Comparison of ENCODE assay signal across 8 mouse cellular contexts in the genomic region with DNA sequence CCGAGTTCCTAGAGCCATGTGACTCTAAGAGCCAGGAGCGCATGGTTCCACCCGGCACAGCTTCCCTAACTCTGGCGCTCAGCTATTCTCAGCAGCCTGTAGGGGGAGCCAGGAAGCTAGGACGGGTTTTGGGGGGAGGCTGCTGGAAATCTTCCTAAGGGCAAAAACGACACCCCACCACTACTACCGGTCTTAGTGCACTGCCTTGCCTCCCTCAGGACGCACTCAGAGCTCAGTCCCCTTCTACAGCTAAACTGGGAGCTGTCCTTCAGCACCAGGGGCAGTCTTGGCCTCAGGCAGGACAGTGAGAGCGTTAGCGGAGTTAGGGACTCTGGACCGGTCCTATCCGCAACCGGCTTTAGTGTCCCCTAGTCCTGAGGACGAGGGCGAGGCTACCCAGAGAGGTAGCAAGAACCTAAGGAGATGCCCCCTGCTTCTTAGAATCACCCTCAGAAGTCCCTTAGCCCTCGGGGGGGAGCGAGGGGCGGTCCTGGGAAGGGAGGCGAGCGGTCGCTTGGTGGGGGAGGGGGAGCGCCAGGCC. TPM values are rescaled to one million over a fixed set of nuclear protein-coding genes. Genes with fewer than 3 reads are reported as not detected.
DNase-seq lines count a peak whose midpoint lies in the region; ATAC-seq and TF ChIP-seq lines count a peak whose summit lies in the region.

No protein-coding gene starts in this region.

- H3K27me3 ChIP-seq in limb, embryonic 14.5 days (ENCODE audit: control insufficient read depth, insufficient read depth, low read length), result peaks cover 26% of the 10 kb centered on the region
- H3K27me3 ChIP-seq in midbrain, embryonic 15.5 days (replicated peaks), result peaks cover 4% of the 10 kb centered on the region

- peak; percentile 25 for DNase-seq in layer of hippocampus, adult 11-12 months (ENCODE audit: low spot score)
- DNase-seq in layer of hippocampus, adult 9-10 months (ENCODE audit: low spot score), result no peak
- DNase-seq in kidney, adult 18-20 months, result peak; percentile 61
- DNase-seq in limb, embryonic 14.5 days (ENCODE audit: low spot score), result peak; percentile 63
- peak; percentile 69 for DNase-seq in testis, postnatal 10 days (ENCODE audit: low spot score)

- peak; percentile 99 for ATAC-seq in common myeloid progenitor, adult 5-6 weeks (replicated peaks; ENCODE audit: low read depth, poor library complexity, severe bottlenecking)
- ATAC-seq in granulocyte monocyte progenitor cell, adult 5-6 weeks (replicated peaks; ENCODE audit: poor library complexity, severe bottlenecking), result peak; percentile 96
- peak; percentile 68 for ATAC-seq in limb, embryonic 14.5 days (ENCODE audit: low FRiP score, low read depth)
- ATAC-seq in midbrain, embryonic 15.5 days (replicated peaks), result peak; percentile 78

- H3K9me3 ChIP-seq in limb, embryonic 14.5 days (ENCODE audit: control insufficient read depth, low read length), result no peaks in the 10 kb centered on the region
- H3K9me3 ChIP-seq in midbrain, embryonic 15.5 days, result no peaks in the 10 kb centered on the region

- H3K4me1 ChIP-seq in limb, embryonic 14.5 days (ENCODE audit: control insufficient read depth, insufficient read depth, low read length), result no peaks in the 10 kb centered on the region
- peaks cover 3% of the 10 kb centered on the region; the same call in 1 of the 2 replicates for H3K4me1 ChIP-seq in midbrain, embryonic 15.5 days

- no peak for TF ChIP-seq POLR2A in limb, embryonic 14.5 days (IDR thresholded peaks at IDR 0.05; ENCODE audit: borderline replicate concordance, extremely low read depth, insufficient read depth, insufficient read length)

- H3K36me3 ChIP-seq in limb, embryonic 14.5 days (ENCODE audit: control insufficient read depth, insufficient read depth, low read length), result no peaks in the 10 kb centered on the region
- H3K36me3 ChIP-seq in midbrain, embryonic 15.5 days (replicated peaks), result no peaks in the 10 kb centered on the region

- WGBS in limb, embryonic 14.5 days, result 22% methylated on average over 21 of the region's 22 CpGs
- WGBS in midbrain, embryonic 15.5 days, result 16% methylated on average over 22 of the region's 22 CpGs

- no peak overlapping the region for H3K9ac ChIP-seq in limb, embryonic 14.5 days (ENCODE audit: low read depth, low read length, severe bottlenecking)
- peak overlapping the region; percentile 59; the same call in 1 of the 2 replicates for H3K9ac ChIP-seq in midbrain, embryonic 15.5 days

- peak overlapping the region; percentile 49 for H3K4me3 ChIP-seq in limb, embryonic 14.5 days (replicated peaks; ENCODE audit: low read length)
- peak overlapping the region; percentile 67 for H3K4me3 ChIP-seq in midbrain, embryonic 15.5 days

- H3K27ac ChIP-seq in limb, embryonic 14.5 days (replicated peaks; ENCODE audit: low read depth, low read length), result no peak overlapping the region
- peak overlapping the region; percentile 79 for H3K27ac ChIP-seq in midbrain, embryonic 15.5 days

- H3K4me2 ChIP-seq in limb, embryonic 14.5 days (replicated peaks; ENCODE audit: low read depth, low read length, severe bottlenecking), result peak overlapping the region; percentile 63
- peak overlapping the region; percentile 68 for H3K4me2 ChIP-seq in midbrain, embryonic 15.5 days

RNA-seq across cellular contexts. Expression of a gene that starts 1.4 kb away (rescaled TPM):
- not detected in 2 replicates for total RNA-seq in common myeloid progenitor, adult 5-6 weeks (2017)
- total RNA-seq in granulocyte monocyte progenitor cell, adult 5-6 weeks (2014; fragmentation: Nextera tagmentation), result not detected in 2 replicates
- total RNA-seq in granulocyte monocyte progenitor cell, adult 5-6 weeks (2017), result not detected in 2 replicates
- polyA plus RNA-seq in limb, embryonic 14.5 days (2012; rRNA removed), result 1.1 and 1.4 TPM in 2 replicates
- 0.56 and 0.61 TPM in 2 replicates for polyA plus RNA-seq in limb, embryonic 14.5 days (2014; fragmentation: Nextera tagmentation; extraction: Ambion mirVana)
- polyA plus RNA-seq in midbrain, embryonic 15.5 days (2015; fragmentation: Nextera tagmentation; extraction: Ambion mirVana), result 2.0 and 2.1 TPM in 2 replicates
